In genomic region chr14:122481181-122481580, GRCm38 (mm10) we compare ENCODE assay signal across 13 mouse cellular contexts. TPM values are rescaled to one million over a fixed set of nuclear protein-coding genes. Genes with fewer than 3 reads are reported as not detected.
A peak's percentile ranks its signal among the peaks of the same experiment; 100 is the strongest.
DNase-seq lines count a peak whose midpoint lies in the region; ATAC-seq and TF ChIP-seq lines count a peak whose summit lies in the region.
"Had no signal": no experiment of that assay in that cellular context is flagged by ENCODE, and none has a peak within 500 bp of the region (broad histone marks: within the 10 kb centered on the region; RNA-seq: fewer than 3 reads in every experiment).

No protein-coding gene starts in this region.

- TF ChIP-seq CTCF in G1E (IDR thresholded peaks at IDR 0.05; ENCODE audit: low read depth, low read length): no peak
- TF ChIP-seq CTCF in forebrain, postnatal 0 days (IDR thresholded peaks at IDR 0.05; ENCODE audit: low read depth): no peak
- no peak for TF ChIP-seq CTCF in liver, postnatal 0 days (IDR thresholded peaks at IDR 0.05; ENCODE audit: low read depth)

- H3K4me1 ChIP-seq in G1E (ENCODE audit: insufficient read depth, low read depth, low read length): no peaks in the 10 kb centered on the region
- H3K4me1 ChIP-seq in forebrain, postnatal 0 days (ENCODE audit: insufficient read depth): no peaks in the 10 kb centered on the region
- no peaks in the 10 kb centered on the region for H3K4me1 ChIP-seq in midbrain, embryonic 15.5 days
- no peaks in the 10 kb centered on the region for H3K4me1 ChIP-seq in liver, postnatal 0 days (ENCODE audit: insufficient read depth)

- WGBS in forebrain, postnatal 0 days: 25% methylated on average over 15 of the region's 15 CpGs
- WGBS in midbrain, embryonic 15.5 days: 8% methylated on average over 15 of the region's 15 CpGs
- WGBS in liver, postnatal 0 days (ENCODE audit: insufficient replicate concordance): 2% methylated on average over 15 of the region's 15 CpGs

- no peak for DNase-seq in G1E (ENCODE audit: low spot score)
- peak; percentile 65 to 73 for DNase-seq in cerebellum, postnatal 14 days
- peak; percentile 33 for DNase-seq in forebrain, postnatal 0 days
- no peak for DNase-seq in adrenal gland, postnatal 36 days
- no peak for DNase-seq in yolk sac, embryonic 10.5 days (ENCODE audit: low spot score)
- DNase-seq in liver, postnatal 0 days: no peak

- no peaks in the 10 kb centered on the region for H3K36me3 ChIP-seq in G1E (replicated peaks)
- H3K36me3 ChIP-seq in forebrain, postnatal 0 days (ENCODE audit: insufficient read depth): no peaks in the 10 kb centered on the region
- no peaks in the 10 kb centered on the region for H3K36me3 ChIP-seq in midbrain, embryonic 15.5 days (replicated peaks)
- no peaks in the 10 kb centered on the region for H3K36me3 ChIP-seq in liver, postnatal 0 days (replicated peaks; ENCODE audit: insufficient read depth, low read length)

- peak overlapping the region; percentile 41 for H3K4me2 ChIP-seq in forebrain, postnatal 0 days (ENCODE audit: low read depth)
- peak overlapping the region; percentile 45 for H3K4me2 ChIP-seq in midbrain, embryonic 15.5 days
- H3K4me2 ChIP-seq in liver, postnatal 0 days (ENCODE audit: low read depth, low read length): no peak overlapping the region

- H3K27me3 ChIP-seq in G1E (ENCODE audit: insufficient read depth, low read length): peaks cover 40% of the 10 kb centered on the region
- peaks cover 47% of the 10 kb centered on the region for H3K27me3 ChIP-seq in forebrain, postnatal 0 days (ENCODE audit: insufficient read depth, low read length)
- H3K27me3 ChIP-seq in midbrain, embryonic 15.5 days (replicated peaks): peaks cover 44% of the 10 kb centered on the region
- peaks cover 100% of the 10 kb centered on the region for H3K27me3 ChIP-seq in liver, postnatal 0 days (ENCODE audit: insufficient read depth, low read length)

- ATAC-seq in G1E (ENCODE audit: extremely low read depth, insufficient number of reproducible peaks, low FRiP score, poor library complexity, severe bottlenecking): no peak
- no peak for ATAC-seq in forebrain, postnatal 0 days
- ATAC-seq in midbrain, embryonic 15.5 days (replicated peaks): no peak
- ATAC-seq in erythroblast, adult 5-6 weeks (replicated peaks; ENCODE audit: low FRiP score, poor library complexity, severe bottlenecking): no peak
- no peak for ATAC-seq in liver, postnatal 0 days

- peak overlapping the region; percentile 67 for H3K27ac ChIP-seq in forebrain, postnatal 0 days (ENCODE audit: low read depth, low read length)
- H3K27ac ChIP-seq in midbrain, embryonic 15.5 days: peak overlapping the region; percentile 66
- H3K27ac ChIP-seq in liver, postnatal 0 days (ENCODE audit: low read depth): no peak overlapping the region

- H3K4me3 ChIP-seq in G1E (ENCODE audit: low read depth, low read length): 0 out of 2 replicates have a peak overlapping the region, but pooled peaks have one; percentile 11
- H3K4me3 ChIP-seq in forebrain, postnatal 0 days (ENCODE audit: low read depth, low read length): peak overlapping the region; percentile 48
- peak overlapping the region; percentile 27 for H3K4me3 ChIP-seq in midbrain, embryonic 15.5 days
- no peak overlapping the region for H3K4me3 ChIP-seq in liver, postnatal 0 days (ENCODE audit: low read depth, low read length)

- no peak for TF ChIP-seq EP300 in liver, postnatal 0 days (IDR thresholded peaks at IDR 0.05; ENCODE audit: low read depth)

- H3K9me3 ChIP-seq in G1E (replicated peaks): peaks cover 13% of the 10 kb centered on the region
- no peaks in the 10 kb centered on the region for H3K9me3 ChIP-seq in forebrain, postnatal 0 days (ENCODE audit: low read length)
- no peaks in the 10 kb centered on the region for H3K9me3 ChIP-seq in midbrain, embryonic 15.5 days
- no peaks in the 10 kb centered on the region for H3K9me3 ChIP-seq in liver, postnatal 0 days (ENCODE audit: low read length)

- H3K9ac ChIP-seq in forebrain, postnatal 0 days: peak overlapping the region; percentile 40; the same call in 1 of the 2 replicates
- peak overlapping the region; percentile 33 for H3K9ac ChIP-seq in midbrain, embryonic 15.5 days
- H3K9ac ChIP-seq in liver, postnatal 0 days (replicated peaks): no peak overlapping the region

RNA-seq across cellular contexts. Expression of gene Zic2, which starts 5.9 kb away (rescaled TPM):
- total RNA-seq in G1E (2014; fragmentation: Nextera tagmentation) (not detected in 2 replicates), G1E (2017) (0.16 TPM in 1 of 2 replicates, not detected in the other)
- not detected in 2 replicates for polyA plus RNA-seq in G1E (2012)
- 44.9 and 105 TPM in 2 replicates for total RNA-seq in forebrain, postnatal 0 days (2014; rRNA removed)
- 9.6 and 16.3 TPM in 2 replicates for polyA plus RNA-seq in forebrain, postnatal 0 days (2015; fragmentation: Nextera tagmentation; extraction: Ambion mirVana)
- polyA plus RNA-seq in midbrain, embryonic 15.5 days (2015; fragmentation: Nextera tagmentation; extraction: Ambion mirVana): 9.6 and 9.9 TPM in 2 replicates
- total RNA-seq in erythroblast, adult 5-6 weeks (2015; ENCODE audit: low replicate concordance): not detected in 2 replicates
- not detected in 2 replicates for total RNA-seq in erythroblast, adult 5-6 weeks (2017; ENCODE audit: low replicate concordance)
- total RNA-seq in adrenal gland, postnatal 36 days (2021): under 1 TPM in 1 of 2 experiments, not detected in 1; 0.13 TPM
- not detected in 2 replicates for polyA plus RNA-seq in liver, postnatal 0 days (2015; fragmentation: Nextera tagmentation; extraction: Ambion mirVana)
- total RNA-seq: megakaryocyte progenitor cell, adult 5-6 weeks had no signal
- polyA plus RNA-seq: heart, postnatal 0 days; spleen, adult 2 months had no signal

RNA-seq across cellular contexts. Expression of gene Gm10837, which starts 9.2 kb away (rescaled TPM):
- total RNA-seq in G1E (2014; fragmentation: Nextera tagmentation) (not detected in 2 replicates), G1E (2017) (0.11 TPM in 1 of 2 replicates, not detected in the other)
- polyA plus RNA-seq in G1E (2012): not detected in 2 replicates
- total RNA-seq in forebrain, postnatal 0 days (2014; rRNA removed): 0.15 and 1.0 TPM in 2 replicates
- polyA plus RNA-seq in forebrain, postnatal 0 days (2015; fragmentation: Nextera tagmentation; extraction: Ambion mirVana): 0.23 TPM in 1 of 2 replicates, not detected in the other
- 0.51 and 0.77 TPM in 2 replicates for polyA plus RNA-seq in midbrain, embryonic 15.5 days (2015; fragmentation: Nextera tagmentation; extraction: Ambion mirVana)
- not detected in 2 replicates for total RNA-seq in erythroblast, adult 5-6 weeks (2015; ENCODE audit: low replicate concordance)
- total RNA-seq in erythroblast, adult 5-6 weeks (2017; ENCODE audit: low replicate concordance): not detected in 2 replicates
- not detected for total RNA-seq in adrenal gland, postnatal 36 days (2021)
- polyA plus RNA-seq in liver, postnatal 0 days (2015; fragmentation: Nextera tagmentation; extraction: Ambion mirVana): not detected in 2 replicates
- total RNA-seq: adrenal gland, postnatal 4 days; left cerebral cortex, postnatal 10 days; megakaryocyte progenitor cell, adult 5-6 weeks had no signal
- polyA plus RNA-seq: heart, postnatal 0 days; spleen, adult 2 months had no signal

RNA-seq across cellular contexts. Expression of gene Zic5, which starts 15.7 kb away (rescaled TPM):
- not detected in 2 replicates for total RNA-seq in G1E (2014; fragmentation: Nextera tagmentation)
- total RNA-seq in G1E (2017): 0.05 TPM in 1 of 2 replicates, not detected in the other
- not detected in 2 replicates for polyA plus RNA-seq in G1E (2012)
- total RNA-seq in forebrain, postnatal 0 days (2014; rRNA removed): 13.9 and 22.8 TPM in 2 replicates
- 5.1 and 13.8 TPM in 2 replicates for polyA plus RNA-seq in forebrain, postnatal 0 days (2015; fragmentation: Nextera tagmentation; extraction: Ambion mirVana)
- 13.0 and 14.0 TPM in 2 replicates for polyA plus RNA-seq in midbrain, embryonic 15.5 days (2015; fragmentation: Nextera tagmentation; extraction: Ambion mirVana)
- not detected in 2 replicates for total RNA-seq in erythroblast, adult 5-6 weeks (2015; ENCODE audit: low replicate concordance)
- total RNA-seq in erythroblast, adult 5-6 weeks (2017; ENCODE audit: low replicate concordance): not detected in 2 replicates
- total RNA-seq in adrenal gland, postnatal 36 days (2021): not detected
- polyA plus RNA-seq in liver, postnatal 0 days (2015; fragmentation: Nextera tagmentation; extraction: Ambion mirVana): not detected in 2 replicates
- total RNA-seq: megakaryocyte progenitor cell, adult 5-6 weeks had no signal
- polyA plus RNA-seq: heart, postnatal 0 days; spleen, adult 2 months had no signal

RNA-seq across cellular contexts. Expression of gene Gm5089, which starts 30.3 kb away (rescaled TPM):
- total RNA-seq in G1E (2014; fragmentation: Nextera tagmentation): not detected in 2 replicates
- 0.05 TPM in 1 of 2 replicates, not detected in the other for total RNA-seq in G1E (2017)
- not detected in 2 replicates for polyA plus RNA-seq in G1E (2012)
- total RNA-seq in forebrain, postnatal 0 days (2014; rRNA removed): 0.33 and 0.38 TPM in 2 replicates
- 0.12 TPM in 1 of 2 replicates, not detected in the other for polyA plus RNA-seq in forebrain, postnatal 0 days (2015; fragmentation: Nextera tagmentation; extraction: Ambion mirVana)
- polyA plus RNA-seq in midbrain, embryonic 15.5 days (2015; fragmentation: Nextera tagmentation; extraction: Ambion mirVana): 0.91 and 1.1 TPM in 2 replicates
- total RNA-seq in erythroblast, adult 5-6 weeks (2015; ENCODE audit: low replicate concordance): not detected in 2 replicates
- total RNA-seq in erythroblast, adult 5-6 weeks (2017; ENCODE audit: low replicate concordance): not detected in 2 replicates
- total RNA-seq in adrenal gland, postnatal 36 days (2021): not detected
- not detected in 2 replicates for polyA plus RNA-seq in liver, postnatal 0 days (2015; fragmentation: Nextera tagmentation; extraction: Ambion mirVana)
- total RNA-seq: adrenal gland, postnatal 4 days; megakaryocyte progenitor cell, adult 5-6 weeks had no signal
- polyA plus RNA-seq: heart, postnatal 0 days; spleen, adult 2 months had no signal

RNA-seq across cellular contexts. Expression of gene Pcca, which starts 52.9 kb away (rescaled TPM):
- 67.0 and 79.4 TPM in 2 replicates for total RNA-seq in G1E (2014; fragmentation: Nextera tagmentation)
- 42.7 and 65.8 TPM in 2 replicates for total RNA-seq in G1E (2017)
- polyA plus RNA-seq in G1E (2012): 15.3 and 17.4 TPM in 2 replicates
- total RNA-seq in forebrain, postnatal 0 days (2014; rRNA removed): 11.9 and 12.4 TPM in 2 replicates
- polyA plus RNA-seq in forebrain, postnatal 0 days (2015; fragmentation: Nextera tagmentation; extraction: Ambion mirVana): 23.8 and 29.4 TPM in 2 replicates
- polyA plus RNA-seq in midbrain, embryonic 15.5 days (2015; fragmentation: Nextera tagmentation; extraction: Ambion mirVana): 26.7 and 27.0 TPM in 2 replicates
- 0.96 and 22.2 TPM in 2 replicates for total RNA-seq in erythroblast, adult 5-6 weeks (2015; ENCODE audit: low replicate concordance)
- 8.4 and 9.8 TPM in 2 replicates for total RNA-seq in erythroblast, adult 5-6 weeks (2017; ENCODE audit: low replicate concordance)
- total RNA-seq in adrenal gland, postnatal 36 days (2021): 100 to 1,000 TPM; 128 to 156 TPM
- 30.3 and 31.3 TPM in 2 replicates for polyA plus RNA-seq in liver, postnatal 0 days (2015; fragmentation: Nextera tagmentation; extraction: Ambion mirVana)

Comparison
In these comparisons a context has a peak if more than half of its experiments do, and no peak if none do; other contexts are left out.
1. DNase-seq: peak in cerebellum, postnatal 14 days (2 of 2) and forebrain, postnatal 0 days (single experiment); none in G1E (single experiment), adrenal gland, postnatal 36 days (0 of 2), yolk sac, embryonic 10.5 days (single experiment) and liver, postnatal 0 days (single experiment).
2. RNA of gene Zic2, which starts 5.9 kb away (total RNA-seq): 44.9 to 105 TPM in forebrain, postnatal 0 days; 0.16 TPM in G1E, 0.13 TPM in adrenal gland, postnatal 36 days and not detected in erythroblast, adult 5-6 weeks; every median in the first group is over 10 times any median in the second.
3. RNA of gene Zic5, which starts 15.7 kb away (total RNA-seq): 13.9 to 22.8 TPM in forebrain, postnatal 0 days; 0.05 TPM in G1E, not detected in adrenal gland, postnatal 36 days and not detected in erythroblast, adult 5-6 weeks; every median in the first group is over 10 times any median in the second.